Mouse (Mus musculus): ENCODE data around the gene Tdrkh. TPM values are rescaled to one million over a fixed set of nuclear protein-coding genes. Genes with fewer than 3 reads are reported as not detected.
A peak's percentile ranks its signal among the peaks of the same experiment; 100 is the strongest.

Gene Tdrkh
- total RNA-seq, 2 experiments from 2014 or later, result 41.3 to 47.2 TPM

DNA sequence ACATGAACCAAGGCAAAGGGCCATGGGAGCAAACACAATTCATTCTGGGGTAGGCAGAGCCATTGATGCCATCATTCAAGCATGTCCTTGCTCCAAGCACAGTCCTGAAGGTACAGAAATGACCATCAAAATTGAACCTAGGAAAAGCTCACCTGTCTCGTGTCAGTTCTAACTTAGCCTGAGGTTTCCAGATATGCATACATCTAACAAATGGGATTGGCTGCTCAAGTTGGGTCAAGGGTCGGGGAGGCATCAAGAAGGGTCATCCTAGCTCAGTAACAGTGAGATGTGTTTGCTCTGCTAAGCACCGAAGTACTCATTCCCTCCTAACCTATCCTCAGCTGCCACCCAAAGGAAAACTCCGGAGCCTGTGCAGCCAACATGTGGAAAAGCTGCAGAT lies 16.2 kb upstream of the Tdrkh start:
- DNase-seq (ENCODE audit: low spot score in 2 of 2), result no peak
- Histone ChIP-seq H3K4me3 (no peak overlapping the region), H3K27ac (no peak overlapping the region)
- no peak for TF ChIP-seq CTCF (conservative IDR thresholded peaks at IDR 0.05)

DNA sequence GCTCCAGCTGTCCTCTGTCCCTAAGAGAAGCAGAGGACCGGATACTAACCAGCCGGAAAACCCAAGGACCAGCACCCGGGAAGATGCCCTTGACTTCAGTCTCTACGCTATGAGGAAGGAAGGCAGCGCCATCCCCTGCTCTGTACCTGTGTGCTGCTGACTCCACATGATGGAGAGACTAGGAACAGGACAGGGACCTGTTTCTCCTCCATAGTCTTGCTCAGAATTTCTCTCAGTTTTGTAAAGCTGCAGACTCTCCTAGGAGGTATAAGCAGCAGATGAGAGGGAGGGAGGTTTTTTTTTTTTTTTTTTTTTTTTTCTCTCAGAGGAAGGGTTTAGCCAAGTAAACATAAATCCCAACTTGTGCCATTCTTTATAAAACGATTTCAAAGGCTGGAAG lies 14.9 kb upstream of the Tdrkh start, which contains the start of gene Lingo4:
Gene Lingo4, plus strand, starts transcription at position 301 of the 400 bp plus-strand sequence.
- Histone ChIP-seq H3K4me3 (peak within 1 kb of the TSS; percentile 50), H3K27ac (0 out of 2 replicates have a peak within 1 kb of the TSS, but pooled peaks have one; percentile 28)
- DNase-seq (ENCODE audit: low spot score in 2 of 2), result no peak
- no peak for TF ChIP-seq CTCF (conservative IDR thresholded peaks at IDR 0.05)

DNA sequence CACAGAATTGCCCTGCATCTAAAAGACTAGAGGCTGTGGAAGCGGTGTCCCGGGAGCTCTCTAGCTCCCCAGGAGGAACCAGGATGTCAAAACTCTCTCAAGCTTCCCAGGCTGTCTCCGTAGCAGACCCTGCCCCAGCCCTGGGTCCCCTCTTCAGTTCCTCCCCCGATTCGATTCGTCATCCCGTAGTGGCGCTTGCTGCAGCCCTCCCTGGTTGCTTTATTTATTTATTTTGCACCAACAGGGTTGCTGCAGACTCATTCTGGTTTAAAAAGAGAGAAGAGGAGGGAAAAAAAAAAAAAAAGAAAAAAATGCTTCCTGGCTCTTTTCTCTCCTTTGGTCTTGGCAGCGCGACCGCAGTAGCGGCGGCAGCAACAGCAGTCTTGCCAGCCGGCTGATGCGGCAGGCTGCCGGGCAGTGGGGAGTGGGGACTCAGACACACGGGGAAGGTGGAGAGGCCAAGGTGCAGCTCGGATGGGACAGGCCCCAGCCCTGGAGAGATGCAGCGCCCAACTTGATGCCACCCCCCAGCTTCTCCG lies 14.1 kb upstream of the Tdrkh start:
- DNase-seq (ENCODE audit: low spot score in 2 of 2), result peak in 1 of 2 experiments; percentile 20
- peak overlapping the region; percentile 50 for H3K4me3 ChIP-seq
- peak; percentile 63 for TF ChIP-seq CTCF (conservative IDR thresholded peaks at IDR 0.05)
- 0 out of 2 replicates have a peak overlapping the region, but pooled peaks have one; percentile 28 for H3K27ac ChIP-seq

DNA sequence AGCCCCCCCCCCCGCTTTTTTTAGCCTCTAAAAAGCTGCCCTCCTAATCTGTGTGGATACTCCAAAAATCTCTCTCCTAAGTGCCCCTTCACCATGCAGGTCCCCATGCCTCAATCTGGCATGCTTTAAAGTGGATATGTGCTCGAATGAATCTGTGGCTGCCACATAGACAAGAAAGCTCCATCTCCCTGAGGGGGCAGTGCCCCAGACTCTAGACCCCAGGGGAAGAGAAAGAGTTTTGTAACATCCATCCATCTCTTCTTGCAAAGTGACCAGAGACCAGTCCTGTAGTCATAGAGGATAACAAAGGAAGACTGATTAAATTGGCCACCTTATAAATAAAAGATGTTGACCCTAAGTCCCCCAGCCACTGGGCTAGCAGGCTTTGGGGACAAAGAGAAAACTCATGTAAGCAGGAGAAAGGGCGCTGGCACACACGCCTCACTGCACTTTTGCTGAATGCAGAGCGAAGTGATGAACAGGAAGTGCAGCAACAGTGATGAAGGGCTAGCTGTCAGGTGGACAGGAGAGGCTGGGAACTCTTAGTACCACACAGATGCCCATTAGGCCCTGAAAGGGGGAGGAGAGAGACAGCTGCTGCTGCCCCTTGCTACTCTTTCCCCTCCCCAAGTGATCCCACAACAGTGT lies 13.3 kb upstream of the Tdrkh start:
- TF ChIP-seq CTCF (conservative IDR thresholded peaks at IDR 0.05), result no peak
- H3K4me3 ChIP-seq, result no peak overlapping the region; the same call in 1 of the 2 replicates
- DNase-seq (ENCODE audit: low spot score in 2 of 2), result no peak
- no peak overlapping the region for H3K27ac ChIP-seq

DNA sequence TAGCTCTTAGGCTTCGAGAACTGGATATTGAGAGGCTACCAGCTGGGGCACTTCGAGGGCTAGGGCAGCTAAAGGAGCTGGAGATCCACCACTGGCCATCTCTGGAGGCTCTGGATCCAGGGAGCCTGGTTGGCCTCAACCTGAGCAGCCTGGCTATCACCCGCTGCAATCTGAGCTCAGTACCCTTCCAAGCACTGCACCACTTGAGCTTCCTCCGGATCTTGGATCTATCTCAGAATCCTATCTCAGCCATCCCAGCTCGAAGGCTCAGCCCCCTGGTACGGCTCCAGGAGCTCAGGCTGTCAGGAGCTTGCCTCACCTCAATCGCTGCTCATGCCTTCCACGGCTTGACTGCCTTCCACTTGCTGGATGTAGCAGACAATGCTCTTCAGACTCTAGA lies 10.6 kb upstream of the Tdrkh start:
- Histone ChIP-seq H3K27ac (no peak overlapping the region), H3K4me3 (no peak overlapping the region)
- no peak for TF ChIP-seq CTCF (conservative IDR thresholded peaks at IDR 0.05)
- DNase-seq (ENCODE audit: low spot score in 2 of 2), result no peak

DNA sequence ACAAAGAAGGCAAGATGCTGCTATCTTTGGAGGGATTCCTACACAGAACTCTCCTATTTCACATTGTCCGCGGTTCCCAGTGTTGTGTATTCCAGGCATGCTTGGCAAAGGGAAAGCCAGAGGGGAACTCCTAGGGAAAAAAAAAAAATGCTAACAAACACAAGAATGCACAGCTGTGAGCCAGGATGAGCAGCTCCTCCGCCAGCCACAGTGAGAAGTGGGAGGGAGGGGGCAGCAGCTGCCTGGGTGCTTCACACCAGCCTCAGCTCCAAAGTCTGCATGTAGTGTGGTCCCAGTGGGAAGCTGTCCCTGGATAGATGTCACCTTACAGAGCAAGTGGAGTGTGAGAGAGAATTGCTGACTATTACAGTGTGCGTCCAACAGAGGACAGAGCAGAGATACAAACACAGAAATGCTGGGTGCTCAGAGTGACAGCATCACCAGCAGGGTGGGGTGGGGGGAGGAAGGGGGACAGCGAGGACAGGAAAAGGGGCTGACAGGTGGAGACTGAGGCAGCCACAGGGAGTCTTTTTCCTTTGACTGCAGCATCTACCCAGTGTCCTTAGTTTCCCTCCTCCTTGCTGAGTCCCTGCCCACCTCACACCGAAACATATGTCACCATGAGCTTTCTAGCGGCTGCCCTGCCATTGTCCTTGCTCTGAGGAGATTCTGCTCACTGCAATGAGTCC lies 8.6 kb upstream of the Tdrkh start:
- H3K4me3 ChIP-seq, result no peak overlapping the region
- DNase-seq (ENCODE audit: low spot score in 2 of 2), result no peak
- H3K27ac ChIP-seq, result no peak overlapping the region
- TF ChIP-seq CTCF (conservative IDR thresholded peaks at IDR 0.05), result no peak

DNA sequence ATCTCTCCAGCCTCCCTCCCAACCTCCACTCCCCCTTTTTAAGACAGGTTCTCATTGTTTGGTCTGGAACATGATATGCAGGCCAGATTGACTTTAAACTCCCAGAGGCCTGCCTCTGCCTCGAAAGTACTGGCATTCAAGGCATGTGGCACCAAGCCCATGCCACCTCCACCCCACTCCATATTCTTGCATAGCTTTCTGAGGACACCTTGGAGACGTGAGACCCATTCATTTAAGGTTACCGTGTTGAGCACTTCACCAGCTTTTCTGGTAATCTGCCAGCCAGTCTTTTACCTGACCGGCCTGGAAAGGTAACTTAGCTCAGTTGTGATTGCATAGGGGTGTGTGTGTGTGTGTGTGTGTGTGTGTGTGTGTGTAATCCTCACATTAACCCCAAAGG lies 7.5 kb upstream of the Tdrkh start:
- no peak for TF ChIP-seq CTCF (conservative IDR thresholded peaks at IDR 0.05)
- Histone ChIP-seq H3K4me3 (no peak overlapping the region), H3K27ac (no peak overlapping the region)
- DNase-seq (ENCODE audit: low spot score in 2 of 2), result no peak

DNA sequence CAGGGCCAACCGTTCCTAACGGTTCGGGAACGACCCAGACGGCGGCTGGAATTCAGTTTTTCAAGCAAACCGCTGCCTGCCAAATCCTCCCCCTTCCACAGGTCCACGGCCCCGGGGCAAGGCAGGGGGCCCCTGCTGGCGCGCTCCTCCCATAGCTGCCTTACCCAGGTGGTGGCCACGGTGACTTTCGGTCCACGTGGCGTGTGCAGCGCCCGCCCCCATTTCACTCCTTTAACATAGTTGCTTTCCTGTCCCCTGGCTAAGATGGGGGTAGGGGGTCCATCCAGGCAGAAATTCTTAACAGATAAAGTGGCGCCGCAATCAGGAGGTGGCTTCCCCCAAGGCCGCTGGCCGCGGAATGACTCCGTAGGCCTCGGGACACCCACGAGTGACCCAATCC lies 543 bp upstream of the Tdrkh start:
- Histone ChIP-seq H3K4me3 (peak overlapping the region; percentile 81), H3K27ac (peak overlapping the region; percentile 90)
- no peak for TF ChIP-seq CTCF (conservative IDR thresholded peaks at IDR 0.05)
- no peak for DNase-seq (ENCODE audit: low spot score in 2 of 2)

DNA sequence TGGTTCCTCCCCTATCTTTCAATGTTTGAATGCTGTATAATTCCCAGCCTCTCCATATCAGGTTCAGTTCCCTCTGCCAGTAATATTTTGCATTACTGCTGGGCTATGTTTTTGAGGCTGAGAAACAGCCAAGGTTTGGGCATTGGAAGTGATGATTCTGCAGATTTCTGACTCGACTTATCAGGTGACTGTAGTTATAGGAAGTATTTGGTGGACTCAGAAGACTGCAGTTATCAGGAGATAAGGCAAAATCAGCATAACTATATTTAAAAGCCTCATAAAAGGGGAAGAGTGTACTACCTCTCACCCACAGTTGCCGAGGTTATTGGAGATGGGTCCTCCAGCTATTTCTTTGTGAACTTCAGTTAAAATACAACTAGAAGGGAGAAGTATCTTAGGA lies 17.9 kb downstream of the Tdrkh start:
- TF ChIP-seq CTCF (conservative IDR thresholded peaks at IDR 0.05), result no peak
- Histone ChIP-seq H3K27ac (no peak overlapping the region), H3K4me3 (no peak overlapping the region)
- DNase-seq (ENCODE audit: low spot score in 2 of 2), result no peak

DNA sequence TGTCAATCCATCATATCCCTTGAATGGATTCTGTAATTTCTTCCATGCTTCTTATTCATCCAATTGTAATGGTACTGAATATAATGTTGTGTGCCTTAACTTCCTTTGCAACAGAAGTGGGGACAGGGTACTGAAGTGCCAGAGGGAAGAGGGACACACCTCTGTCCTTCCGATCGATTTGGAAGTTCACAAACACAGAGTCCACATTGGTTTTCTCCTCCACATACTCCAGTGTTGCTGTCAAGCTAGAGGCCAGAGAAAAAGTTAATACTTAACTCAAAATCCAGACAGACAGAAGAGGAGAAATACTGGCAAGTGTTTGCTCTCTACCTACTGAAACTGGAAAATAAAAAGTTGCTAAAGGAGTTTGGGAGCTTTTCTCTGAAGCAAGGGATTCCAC lies 21.2 kb downstream of the Tdrkh start:
- Histone ChIP-seq H3K27ac (no peak overlapping the region), H3K4me3 (no peak overlapping the region)
- no peak for TF ChIP-seq CTCF (conservative IDR thresholded peaks at IDR 0.05)
- DNase-seq (ENCODE audit: low spot score in 2 of 2), result no peak

DNA sequence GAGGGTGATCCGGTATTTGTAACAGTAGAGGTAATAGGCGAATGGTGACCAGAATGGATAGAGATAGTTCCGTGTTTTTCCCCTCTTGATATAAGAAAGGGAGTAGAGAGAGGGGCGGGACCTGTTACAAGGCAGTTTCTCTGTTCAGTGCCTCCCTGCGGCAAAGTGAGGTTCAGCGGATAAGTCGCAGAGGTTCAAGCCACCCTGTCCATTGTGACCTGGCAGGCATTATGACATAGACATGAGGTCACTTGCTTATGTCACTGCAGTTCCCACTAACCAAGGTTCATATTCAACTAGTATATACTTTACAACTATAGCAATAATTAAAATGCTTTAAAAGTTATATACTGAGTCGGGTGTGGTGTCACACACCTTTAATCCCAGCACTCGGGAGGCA lies 23.3 kb downstream of the Tdrkh start:
- no peak overlapping the region for H3K27ac ChIP-seq
- TF ChIP-seq CTCF (conservative IDR thresholded peaks at IDR 0.05), result no peak
- DNase-seq (ENCODE audit: low spot score in 2 of 2), result no peak
- no peak overlapping the region for H3K4me3 ChIP-seq

DNA sequence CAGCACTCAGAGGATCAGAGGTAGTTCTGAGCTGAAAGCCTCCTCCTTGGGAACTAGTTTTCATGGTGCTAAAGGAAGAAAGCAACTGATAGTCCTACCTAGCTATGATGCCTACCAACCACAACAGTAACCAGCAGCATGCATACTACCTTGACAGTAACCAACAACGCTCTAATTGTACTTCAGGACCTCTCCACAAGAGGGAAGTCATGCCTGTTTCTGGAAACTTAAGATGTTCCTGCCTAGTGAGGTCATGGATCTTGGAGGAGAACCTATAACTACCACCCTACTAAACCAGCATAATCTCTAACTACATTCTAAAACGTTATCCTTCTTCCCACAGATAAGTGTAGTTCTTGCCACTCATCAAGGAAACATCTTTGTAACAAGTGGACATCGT lies 28.1 kb downstream of the Tdrkh start:
- H3K4me3 ChIP-seq, result no peak overlapping the region
- H3K27ac ChIP-seq, result no peak overlapping the region
- peak; percentile 70 for TF ChIP-seq CTCF (conservative IDR thresholded peaks at IDR 0.05)
- DNase-seq (ENCODE audit: low spot score in 2 of 2), result no peak

DNA sequence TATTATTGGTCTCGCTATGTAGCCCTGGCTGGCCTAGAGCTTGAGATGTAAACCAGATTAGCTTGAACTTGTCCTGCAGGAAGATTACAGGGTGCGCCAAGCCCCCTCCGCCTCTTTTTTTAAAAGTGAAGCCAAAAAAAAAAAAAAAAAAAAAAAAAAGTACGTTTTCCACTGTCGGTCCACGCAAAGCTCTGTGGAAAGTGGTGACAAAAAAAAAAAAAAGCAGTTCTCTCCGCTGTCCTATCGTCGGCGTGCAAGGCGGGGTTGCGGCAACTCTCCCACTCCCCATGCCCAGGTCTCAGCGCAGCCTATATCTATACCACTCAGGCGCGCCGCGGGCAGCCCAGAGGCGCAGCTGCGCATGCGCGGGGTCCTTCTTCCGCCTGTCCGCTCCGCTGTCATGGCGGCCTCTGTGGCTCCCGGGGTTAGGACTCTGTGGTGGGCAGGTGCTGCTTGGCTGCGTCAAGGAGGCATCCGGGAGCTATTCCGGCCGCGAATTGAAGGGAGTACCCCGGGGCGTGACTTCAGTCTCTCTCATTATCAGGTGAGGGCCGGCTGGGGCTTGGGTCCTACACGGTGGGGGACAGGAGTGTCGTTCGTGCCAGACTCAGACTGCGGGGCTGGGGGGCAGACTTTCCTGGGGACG lies 30.0 kb downstream of the Tdrkh start, which contains the start of gene Mrpl9:
Gene Mrpl9, plus strand, starts transcription at position 368 of the 646 bp plus-strand sequence.
- H3K27ac ChIP-seq, result peak within 1 kb of the TSS; percentile 92
- peak; percentile 91 to 97 for DNase-seq (ENCODE audit: low spot score in 2 of 2)
- peak within 1 kb of the TSS; percentile 87 for H3K4me3 ChIP-seq
- TF ChIP-seq CTCF (conservative IDR thresholded peaks at IDR 0.05), result no peak

All from layer of hippocampus, adult 2 months (tissue).